Mouse (Mus musculus): ENCODE data around the gene Poc1a.

- TF ChIP-seq POLR2A (IDR thresholded peaks at IDR 0.05; ENCODE audit: low read depth, low read length) (no peak), CTCF (conservative IDR thresholded peaks at IDR 0.05; ENCODE audit: insufficient read depth, insufficient read length, low read depth, low read length) (no peak)
These were observed 85.3 kb downstream of the Poc1a start for GRCm38 (mm10) chr9:106366188-106366587.
